Mouse (Mus musculus): ENCODE results near the gene Hist1h4j. TPM values are rescaled to one million over a fixed set of nuclear protein-coding genes. Genes with fewer than 3 reads are reported as not detected.
"Not testable (repeated sequence)": the region's sequence is repeated elsewhere in the genome, so short reads cannot be mapped to it uniquely, and the experiment has no call there.

Hist1h4j gene
- polyA plus RNA-seq, 1 experiment from 2014 or later: 2.4 TPM

GRCm38 (mm10) chr13:21778814-21779766 is 44.2 kb downstream of the Hist1h4j start:
- ATAC-seq (ENCODE audit: low FRiP score, low TSS enrichment): peak; percentile 80
- H3K27ac ChIP-seq (ENCODE audit: low read depth, low read length): peak overlapping the region; percentile 99
- no peaks in the 10 kb centered on the region for H3K36me3 ChIP-seq (ENCODE audit: control insufficient read depth, insufficient read depth, low read length)
- peaks cover 10% of the 10 kb centered on the region for H3K4me1 ChIP-seq (ENCODE audit: control insufficient read depth, insufficient read depth, low read length)
- H3K4me3 ChIP-seq (ENCODE audit: low read length): peak overlapping the region; percentile 74
- peak overlapping the region; percentile 96 for H3K9ac ChIP-seq (ENCODE audit: low read depth, low read length)
- no peaks in the 10 kb centered on the region for H3K27me3 ChIP-seq (ENCODE audit: control insufficient read depth, insufficient read depth, low read length)
- H3K9me3 ChIP-seq (ENCODE audit: control insufficient read depth, low read length): no peaks in the 10 kb centered on the region
- peak overlapping the region; percentile 88 for H3K4me2 ChIP-seq (replicated peaks; ENCODE audit: low read depth, low read length)
- WGBS: 4% methylated on average over 33 of the region's 33 CpGs

- H3K27ac ChIP-seq (ENCODE audit: low read depth, low read length): peak within 1 kb of the TSS; percentile 99
- under 1% methylated on average over 44 of the region's 44 CpGs for WGBS
- peak within 1 kb of the TSS; percentile 96 for H3K9ac ChIP-seq (ENCODE audit: low read depth, low read length)
- peak; percentile 62 for ATAC-seq (ENCODE audit: low FRiP score, low TSS enrichment)
- H3K9me3 ChIP-seq (ENCODE audit: control insufficient read depth, low read length): no peaks in the 10 kb centered on the region
- peak within 1 kb of the TSS; percentile 74 for H3K4me3 ChIP-seq (ENCODE audit: low read length)
- peak within 1 kb of the TSS; percentile 88 for H3K4me2 ChIP-seq (replicated peaks; ENCODE audit: low read depth, low read length)
- H3K36me3 ChIP-seq (ENCODE audit: control insufficient read depth, insufficient read depth, low read length): no peaks in the 10 kb centered on the region
- no peaks in the 10 kb centered on the region for H3K27me3 ChIP-seq (ENCODE audit: control insufficient read depth, insufficient read depth, low read length)
- peaks cover 14% of the 10 kb centered on the region for H3K4me1 ChIP-seq (ENCODE audit: control insufficient read depth, insufficient read depth, low read length)
These were observed 45.2 kb downstream of the Hist1h4j start, which contains the start of gene Hist1h1b for GRCm38 (mm10) chr13:21779767-21780731. Hist1h1b (minus strand) TSS chr13:21780625.

- 50% methylated on average over 6 of the region's 6 CpGs for WGBS
- Histone ChIP-seq H3K36me3 (ENCODE audit: control insufficient read depth, insufficient read depth, low read length) (no peaks in the 10 kb centered on the region), H3K27me3 (ENCODE audit: control insufficient read depth, insufficient read depth, low read length) (no peaks in the 10 kb centered on the region), H3K4me3 (ENCODE audit: low read length) (peak overlapping the region; percentile 74), H3K27ac (ENCODE audit: low read depth, low read length) (peak overlapping the region; percentile 99), H3K4me1 (ENCODE audit: control insufficient read depth, insufficient read depth, low read length) (peaks cover 18% of the 10 kb centered on the region), H3K9ac (ENCODE audit: low read depth, low read length) (peak overlapping the region; percentile 96; the same call in 1 of the 2 replicates), H3K9me3 (ENCODE audit: control insufficient read depth, low read length) (no peaks in the 10 kb centered on the region), H3K4me2 (replicated peaks; ENCODE audit: low read depth, low read length) (peak overlapping the region; percentile 88)
- no peak for ATAC-seq (ENCODE audit: low FRiP score, low TSS enrichment)
These were observed 46.2 kb downstream of the Hist1h4j start for GRCm38 (mm10) chr13:21781021-21781555.

GRCm38 (mm10) chr13:21781639-21782038 is 46.8 kb downstream of the Hist1h4j start:
- Histone ChIP-seq H3K27me3 (ENCODE audit: control insufficient read depth, insufficient read depth, low read length) (no peaks in the 10 kb centered on the region), H3K4me2 (replicated peaks; ENCODE audit: low read depth, low read length) (no peak overlapping the region; the same call in 1 of the 2 replicates), H3K4me1 (ENCODE audit: control insufficient read depth, insufficient read depth, low read length) (peaks cover 21% of the 10 kb centered on the region), H3K9me3 (ENCODE audit: control insufficient read depth, low read length) (no peaks in the 10 kb centered on the region), H3K4me3 (ENCODE audit: low read length) (no peak overlapping the region), H3K27ac (ENCODE audit: low read depth, low read length) (0 out of 2 replicates have a peak overlapping the region, but pooled peaks have one; percentile 2), H3K36me3 (ENCODE audit: control insufficient read depth, insufficient read depth, low read length) (no peaks in the 10 kb centered on the region), H3K9ac (ENCODE audit: low read depth, low read length) (no peak overlapping the region)
- WGBS: 93% methylated on average over 1 of the region's 1 CpGs
- no peak for ATAC-seq (ENCODE audit: low FRiP score, low TSS enrichment)

- Histone ChIP-seq H3K4me2 (replicated peaks; ENCODE audit: low read depth, low read length) (peak overlapping the region; percentile 44), H3K9ac (ENCODE audit: low read depth, low read length) (peak overlapping the region; percentile 63), H3K4me3 (ENCODE audit: low read length) (peak overlapping the region; percentile 45), H3K4me1 (ENCODE audit: control insufficient read depth, insufficient read depth, low read length) (peaks cover 21% of the 10 kb centered on the region), H3K27ac (ENCODE audit: low read depth, low read length) (peak overlapping the region; percentile 95)
- not testable (repeated sequence) for H3K27me3 ChIP-seq (ENCODE audit: control insufficient read depth, insufficient read depth, low read length); H3K36me3 ChIP-seq (ENCODE audit: control insufficient read depth, insufficient read depth, low read length); ATAC-seq (ENCODE audit: low FRiP score, low TSS enrichment); H3K9me3 ChIP-seq (ENCODE audit: control insufficient read depth, low read length)
- 2% methylated on average over 12 of the region's 35 CpGs for WGBS
These were observed 47.7 kb downstream of the Hist1h4j start for GRCm38 (mm10) chr13:21782361-21783254.

- peak within 1 kb of the TSS; percentile 45 for H3K4me3 ChIP-seq (ENCODE audit: low read length)
- peak within 1 kb of the TSS; percentile 95 for H3K27ac ChIP-seq (ENCODE audit: low read depth, low read length)
- under 1% methylated on average over 15 of the region's 20 CpGs for WGBS
- H3K27me3 ChIP-seq (ENCODE audit: control insufficient read depth, insufficient read depth, low read length): no peaks in the 10 kb centered on the region
- peak within 1 kb of the TSS; percentile 44 for H3K4me2 ChIP-seq (replicated peaks; ENCODE audit: low read depth, low read length)
- no peaks in the 10 kb centered on the region for H3K36me3 ChIP-seq (ENCODE audit: control insufficient read depth, insufficient read depth, low read length)
- H3K4me1 ChIP-seq (ENCODE audit: control insufficient read depth, insufficient read depth, low read length): peaks cover 20% of the 10 kb centered on the region
- peak within 1 kb of the TSS; percentile 63 for H3K9ac ChIP-seq (ENCODE audit: low read depth, low read length)
- no peaks in the 10 kb centered on the region for H3K9me3 ChIP-seq (ENCODE audit: control insufficient read depth, low read length)
- peak; percentile 71 for ATAC-seq (ENCODE audit: low FRiP score, low TSS enrichment)
These were observed 48.4 kb downstream of the Hist1h4j start, which contains the start of gene Hist1h3i for GRCm38 (mm10) chr13:21783255-21783617. Hist1h3i (minus strand) TSS chr13:21783370.

GRCm38 (mm10) chr13:21783734-21784161 is 48.9 kb downstream of the Hist1h4j start:
- H3K36me3 ChIP-seq (ENCODE audit: control insufficient read depth, insufficient read depth, low read length): no peaks in the 10 kb centered on the region
- 3% methylated on average over 9 of the region's 9 CpGs for WGBS
- H3K4me1 ChIP-seq (ENCODE audit: control insufficient read depth, insufficient read depth, low read length): peaks cover 24% of the 10 kb centered on the region
- peak overlapping the region; percentile 52; the same call in 1 of the 2 replicates for H3K9ac ChIP-seq (ENCODE audit: low read depth, low read length)
- no peaks in the 10 kb centered on the region for H3K9me3 ChIP-seq (ENCODE audit: control insufficient read depth, low read length)
- H3K27me3 ChIP-seq (ENCODE audit: control insufficient read depth, insufficient read depth, low read length): no peaks in the 10 kb centered on the region
- H3K4me3 ChIP-seq (ENCODE audit: low read length): peak overlapping the region; percentile 45
- peak overlapping the region; percentile 44 for H3K4me2 ChIP-seq (replicated peaks; ENCODE audit: low read depth, low read length)
- ATAC-seq (ENCODE audit: low FRiP score, low TSS enrichment): no peak
- H3K27ac ChIP-seq (ENCODE audit: low read depth, low read length): peak overlapping the region; percentile 95

Measured in kidney, embryonic 14.5 days (tissue).